Mouse (Mus musculus) adrenal gland, adult 8-10 months (tissue): Measurements from ENCODE around the gene Asb3. TPM values are rescaled to one million over a fixed set of nuclear protein-coding genes. Genes with fewer than 3 reads are reported as not detected.
"Not testable (repeated sequence)": the region's sequence is repeated elsewhere in the genome, so short reads cannot be mapped to it uniquely, and the experiment has no call there.

Source experiments
- DNase-seq: peaks from one replicate; pipeline ENCODE4 v3.0.0; 2022
- total RNA-seq, 4 experiments: library from RNA; stranded (reverse); gene quantifications; 2 replicates each; pipeline ENCODE4 v1.2.4; 2022

Gene Asb3
- total RNA-seq, 4 experiments from 2014 or later: 16.8 to 20.2 (median 18.4) TPM

GRCm38 (mm10) chr11:31001169-31001908, 116.1 kb downstream of the Asb3 start:
- no peak for DNase-seq

GRCm38 (mm10) chr11:31009668-31010067, 124.5 kb downstream of the Asb3 start:
- not testable (repeated sequence) for DNase-seq

- DNase-seq: not testable (repeated sequence)
Observed at GRCm38 (mm10) chr11:31017466-31017865, 132.2 kb downstream of the Asb3 start.

GRCm38 (mm10) chr11:31034958-31035357, 149.7 kb downstream of the Asb3 start:
- DNase-seq: no peak

- no peak for DNase-seq
Observed at GRCm38 (mm10) chr11:31089973-31090372, 204.8 kb downstream of the Asb3 start.

GRCm38 (mm10) chr11:31090478-31090978, 205.3 kb downstream of the Asb3 start:
- DNase-seq: no peak

GRCm38 (mm10) chr11:31099519-31099918, 214.3 kb downstream of the Asb3 start:
- DNase-seq: not testable (repeated sequence)

- DNase-seq: no peak
Observed at GRCm38 (mm10) chr11:31102188-31102587, 217.0 kb downstream of the Asb3 start.

GRCm38 (mm10) chr11:31105364-31105763, 220.1 kb downstream of the Asb3 start:
- DNase-seq: no peak

- DNase-seq: not testable (repeated sequence)
Observed at GRCm38 (mm10) chr11:31126964-31127363, 241.7 kb downstream of the Asb3 start.

- not testable (repeated sequence) for DNase-seq
Observed at GRCm38 (mm10) chr11:31133726-31134125, 248.5 kb downstream of the Asb3 start.

GRCm38 (mm10) chr11:31134824-31135223, 249.6 kb downstream of the Asb3 start:
- DNase-seq: not testable (repeated sequence)

- not testable (repeated sequence) for DNase-seq
Observed at GRCm38 (mm10) chr11:31138394-31138793, 253.2 kb downstream of the Asb3 start.

Other genes with a start within 250 kb of the Asb3 start
- gene Acyp2, start 235.8 kb upstream of the Asb3 start, total RNA-seq: 10 to 100 TPM; 20.1 to 35.2 (median 23.2) TPM
- 10 to 100 TPM; 61.4 to 65.9 (median 63.5) TPM for gene Psme4, start 113.7 kb upstream of the Asb3 start, total RNA-seq
- gene Gpr75, start 58 bp upstream of the Asb3 start, total RNA-seq: 1 to 10 TPM; 1.5 to 3.3 (median 2.3) TPM
- gene Erlec1, start 68.9 kb downstream of the Asb3 start, total RNA-seq: 10 to 100 TPM; 79.4 to 90.7 (median 82.3) TPM
- 10 to 100 TPM in 3 of 4 experiments, 1 to 10 TPM in 1; 8.8 to 13.6 (median 12.7) TPM for gene Chac2, start 100.9 kb downstream of the Asb3 start, total RNA-seq